Mouse (Mus musculus) G1E (cell line): ENCODE measurements around the gene Wdr78.

Source experiments
- CTCF ChIP-seq: IDR thresholded peaks from 2 replicates; pipeline ENCODE4 v1.5.1; 2012; ENCODE audit warnings: low read depth, low read length, inconsistent platforms, mixed read lengths
- GATA1 ChIP-seq: IDR thresholded peaks from 2 replicates; pipeline ENCODE4 v1.6.1; 2012; ENCODE audit warnings: borderline replicate concordance, low read length, inconsistent platforms, mixed read lengths

- TF ChIP-seq CTCF (no peak), GATA1 (no peak)
Observed at GRCm38 (mm10) chr4:103120028-103120384, 5.7 kb upstream of the Wdr78 start.
